Mouse (Mus musculus) liver, embryonic 16.5 days (tissue): ENCODE data around the gene Zfp574. TPM values are rescaled to one million over a fixed set of nuclear protein-coding genes. Genes with fewer than 3 reads are reported as not detected.

Experiments used
- ATAC-seq: fragments of 200-750 bp; cut with Nextera tagmentation; 2 replicates; pipeline ENCODE4 v1.8.0; 2017; ENCODE audit warnings: low read depth, mild to moderate bottlenecking, moderate number of reproducible peaks, moderate library complexity
- H3K27ac ChIP-seq: fragments of 300-500 bp; sonication (generic); 2 replicates; pipeline ENCODE4 v1.5.1; 2014; ENCODE audit warnings: mild to moderate bottlenecking, low read length
- H3K27me3 ChIP-seq: fragments of 300-500 bp; sonication (generic); 2 replicates; pipeline ENCODE4 v1.6.1; 2014; ENCODE audit warnings: low read depth, low read length, mixed read lengths; ENCODE audit not compliant: control insufficient read depth, insufficient read depth
- H3K36me3 ChIP-seq: fragments of 300-500 bp; sonication (generic); 2 replicates; pipeline ENCODE4 v1.6.1; 2014; ENCODE audit warnings: mild to moderate bottlenecking; ENCODE audit not compliant: control insufficient read depth, insufficient read depth
- H3K4me1 ChIP-seq: fragments of 300-500 bp; sonication (generic); 2 replicates; pipeline ENCODE4 v1.6.1; 2014; ENCODE audit warnings: low read depth, low read length, mixed read lengths; ENCODE audit not compliant: control insufficient read depth
- H3K4me2 ChIP-seq: fragments of 300-500 bp; sonication (generic); 2 replicates; pipeline ENCODE4 v1.6.1; 2014; ENCODE audit warnings: low read depth, low read length, mixed read lengths
- H3K4me3 ChIP-seq: fragments of 300-500 bp; sonication (generic); 2 replicates; pipeline ENCODE4 v1.5.1; 2014; ENCODE audit warnings: low read depth, mild to moderate bottlenecking, low read length
- H3K9ac ChIP-seq: fragments of 300-500 bp; sonication (generic); 2 replicates; pipeline ENCODE4 v1.6.1; 2014; ENCODE audit warnings: low read depth, low read length
- H3K9me3 ChIP-seq: fragments of 300-500 bp; sonication (generic); replicated peaks from 2 replicates; pipeline ENCODE4 v1.6.1; 2016; ENCODE audit warnings: low read length; ENCODE audit not compliant: control insufficient read depth
- WGBS: fragments of 180-500 bp; shearing (Covaris S2); extraction: QIAGEN DNeasy Blood & Tissue Kit; methylation state at CpG from one replicate; pipeline ENCODE4 v1.1.7; 2014; ENCODE audit not compliant: insufficient replicate concordance; 5-methylcytosine and 5-hydroxymethylcytosine counted together
- polyA plus RNA-seq: library from polyadenylated mRNA; unstranded; fragments of >200 nt; fragmentation: Nextera tagmentation; extraction: Ambion mirVana; gene quantifications from 2 replicates; pipeline ENCODE4 v1.2.1, GENCODE M21; 2015

Zfp574 gene
- polyA plus RNA-seq, 1 experiment from 2014 or later: 10.4 TPM

DNA sequence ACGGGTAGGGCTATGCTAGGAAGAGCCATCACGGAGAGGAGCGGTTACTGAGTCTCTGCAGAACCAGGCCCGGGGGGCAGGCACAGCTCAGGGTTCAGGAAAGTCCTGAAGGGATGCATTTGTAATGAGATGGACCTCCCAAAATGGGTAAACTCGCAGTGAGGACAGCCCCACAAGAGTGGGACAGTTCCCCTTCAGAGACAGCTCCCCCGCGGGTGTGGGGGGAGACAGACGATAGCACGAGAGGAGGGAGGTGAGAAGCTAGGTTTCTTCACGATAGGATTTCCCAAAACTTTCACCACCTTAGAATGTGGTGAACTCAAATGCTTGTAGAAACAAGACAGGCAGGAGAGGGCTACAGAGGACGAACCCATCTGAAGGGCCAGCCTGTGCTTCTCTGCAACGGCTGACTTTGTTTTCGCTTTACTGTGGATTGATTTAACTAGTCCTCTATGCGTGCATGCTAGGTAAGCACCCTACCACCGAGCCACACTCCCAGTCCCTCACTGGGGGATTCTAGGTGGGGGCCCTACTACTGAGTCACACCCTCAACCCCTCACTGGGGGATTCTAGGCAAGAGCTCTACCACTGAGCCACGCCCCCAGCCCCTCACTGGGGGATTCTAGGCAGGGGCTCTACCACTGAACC is 40.7 kb downstream of the Zfp574 start:
- whole genome bisulfite sequencing: 71% methylated on average over 16 of the region's 16 CpGs
- no peaks in the 10 kb centered on the region for H3K36me3 ChIP-seq
- H3K9ac ChIP-seq: no peak overlapping the region
- no peak overlapping the region for H3K4me3 ChIP-seq
- no peaks in the 10 kb centered on the region for H3K4me1 ChIP-seq
- no peak overlapping the region for H3K4me2 ChIP-seq
- H3K27ac ChIP-seq: no peak overlapping the region
- H3K27me3 ChIP-seq: no peaks in the 10 kb centered on the region
- H3K9me3 ChIP-seq: no peaks in the 10 kb centered on the region
- no peak for ATAC-seq

DNA sequence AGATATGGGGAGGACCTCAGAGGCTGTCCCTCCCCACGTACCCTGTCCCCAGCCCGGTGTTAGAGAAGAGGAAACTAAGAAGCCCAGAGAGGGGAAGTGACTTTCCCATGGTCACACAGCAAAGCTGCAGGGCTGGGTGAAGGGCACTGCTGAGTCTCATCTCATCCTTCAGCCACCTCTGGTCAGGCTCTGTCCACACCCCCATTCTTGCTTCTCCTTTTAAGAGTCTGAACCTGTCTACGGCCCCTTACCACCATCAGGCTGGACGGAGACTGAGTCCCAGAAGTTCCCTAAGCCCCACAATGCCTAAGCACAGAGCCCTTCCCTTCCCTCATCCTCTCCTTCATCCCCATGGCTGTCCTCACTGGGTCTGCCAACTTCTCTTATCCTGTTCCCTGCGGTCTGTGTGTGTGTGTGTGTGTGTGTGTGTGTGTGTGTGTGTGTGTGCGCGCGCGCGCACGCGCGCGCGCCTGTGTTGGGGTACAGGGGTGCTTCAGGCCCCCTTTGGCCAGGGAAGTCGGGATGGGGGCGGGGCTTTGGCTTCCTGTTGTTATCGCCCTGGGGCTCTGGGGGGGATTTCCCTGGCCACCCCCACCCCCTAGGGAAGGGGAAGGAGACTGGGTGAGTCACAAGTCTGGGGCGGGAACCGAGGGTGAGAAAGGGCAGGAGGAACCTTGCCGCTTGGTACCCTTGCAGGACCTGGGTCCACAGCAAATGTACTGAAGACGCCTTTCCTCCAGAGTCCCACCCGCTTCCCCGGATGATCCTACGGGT is 47.9 kb downstream of the Zfp574 start:
- Histone ChIP-seq H3K36me3 (no peaks in the 10 kb centered on the region), H3K4me2 (no peak overlapping the region), H3K4me1 (no peaks in the 10 kb centered on the region), H3K4me3 (no peak overlapping the region), H3K9me3 (no peaks in the 10 kb centered on the region), H3K9ac (no peak overlapping the region), H3K27ac (no peak overlapping the region), H3K27me3 (no peaks in the 10 kb centered on the region)
- whole genome bisulfite sequencing: 31% methylated on average over 25 of the region's 25 CpGs
- ATAC-seq: peak; percentile 37

DNA sequence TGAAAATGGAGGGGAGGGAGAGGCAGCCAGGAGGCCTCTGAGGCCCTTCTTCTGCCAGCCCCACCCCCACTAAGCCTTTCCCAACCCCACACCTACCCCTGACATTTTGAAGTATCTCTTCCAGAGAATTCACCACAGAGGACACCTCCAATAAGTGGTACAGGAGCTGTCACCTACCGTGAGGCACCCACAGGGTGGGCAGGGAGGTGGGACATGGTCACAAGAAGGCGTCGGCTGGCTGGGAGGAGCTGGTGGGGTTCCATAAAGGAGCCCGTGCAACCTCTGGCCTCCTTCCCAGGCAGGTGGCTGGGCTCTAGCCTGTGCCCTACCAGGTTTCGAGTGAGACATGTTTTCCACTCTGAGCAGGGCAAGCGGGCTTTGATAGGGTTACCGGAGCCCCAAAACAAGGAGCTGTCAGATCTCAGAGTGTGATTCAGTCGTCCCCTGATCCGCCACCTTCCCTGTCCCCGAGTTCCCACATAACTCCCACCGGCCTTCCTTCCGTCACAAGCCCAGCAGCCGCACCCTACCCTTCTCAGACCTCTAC is 48.9 kb downstream of the Zfp574 start:
- Histone ChIP-seq H3K36me3 (no peaks in the 10 kb centered on the region), H3K27me3 (no peaks in the 10 kb centered on the region), H3K4me3 (no peak overlapping the region), H3K9me3 (no peaks in the 10 kb centered on the region), H3K9ac (no peak overlapping the region), H3K4me1 (no peaks in the 10 kb centered on the region), H3K27ac (no peak overlapping the region), H3K4me2 (no peak overlapping the region)
- no peak for ATAC-seq
- 61% methylated on average over 13 of the region's 13 CpGs for WGBS

DNA sequence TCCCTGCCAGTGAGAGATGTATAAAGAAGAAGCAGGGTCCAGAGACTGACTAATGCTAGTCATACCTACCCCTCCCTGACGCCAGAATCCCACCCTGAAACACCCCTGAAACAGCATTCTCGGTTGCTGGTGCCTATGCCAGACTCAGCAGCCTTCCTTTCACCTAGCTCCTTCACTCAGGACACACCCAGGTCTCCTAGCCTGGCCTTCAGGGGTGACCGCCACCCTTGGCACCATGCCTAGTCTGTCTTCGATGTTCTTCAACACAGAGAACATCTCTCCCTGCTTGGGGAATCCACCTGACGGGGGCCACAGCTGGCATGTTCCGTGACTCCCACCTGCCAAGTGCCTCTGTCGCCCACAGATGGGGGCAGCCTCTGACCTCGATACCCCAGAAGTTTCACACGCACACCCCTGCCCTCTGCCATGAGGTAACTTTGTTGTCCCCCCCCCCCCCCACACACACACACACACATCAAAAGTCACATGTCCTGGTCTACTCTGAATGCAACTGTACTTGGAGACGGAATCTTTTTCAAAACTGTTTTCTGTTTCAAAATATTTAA is 53.4 kb downstream of the Zfp574 start:
- H3K4me3 ChIP-seq: no peak overlapping the region
- H3K9ac ChIP-seq: no peak overlapping the region
- H3K4me2 ChIP-seq: no peak overlapping the region
- no peak overlapping the region for H3K27ac ChIP-seq
- H3K36me3 ChIP-seq: no peaks in the 10 kb centered on the region
- peaks cover 3% of the 10 kb centered on the region; the same call in 1 of the 2 replicates for H3K27me3 ChIP-seq
- no peak for ATAC-seq
- no peaks in the 10 kb centered on the region for H3K9me3 ChIP-seq
- 56% methylated on average over 10 of the region's 10 CpGs for WGBS
- no peaks in the 10 kb centered on the region for H3K4me1 ChIP-seq

DNA sequence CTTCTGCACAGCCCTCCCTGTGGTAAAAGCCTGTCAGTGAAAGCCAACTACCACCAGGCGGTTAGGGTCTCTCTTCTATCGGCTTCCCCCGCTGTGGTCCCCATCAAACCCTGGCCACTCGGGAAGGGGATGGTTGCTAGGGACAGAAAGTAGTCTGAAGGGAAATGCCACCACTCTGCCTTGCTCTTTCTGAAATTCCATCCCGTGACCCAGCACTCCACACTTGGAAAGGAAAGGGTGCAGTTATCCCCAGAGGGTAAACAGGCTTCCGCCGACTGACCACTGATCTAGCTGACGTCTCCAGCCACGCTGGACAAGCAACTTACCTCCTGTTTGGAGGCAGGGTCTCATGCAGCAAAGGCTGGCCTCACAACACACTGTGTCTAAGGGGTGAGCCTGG is 55.6 kb downstream of the Zfp574 start:
- WGBS: 65% methylated on average over 9 of the region's 9 CpGs

DNA sequence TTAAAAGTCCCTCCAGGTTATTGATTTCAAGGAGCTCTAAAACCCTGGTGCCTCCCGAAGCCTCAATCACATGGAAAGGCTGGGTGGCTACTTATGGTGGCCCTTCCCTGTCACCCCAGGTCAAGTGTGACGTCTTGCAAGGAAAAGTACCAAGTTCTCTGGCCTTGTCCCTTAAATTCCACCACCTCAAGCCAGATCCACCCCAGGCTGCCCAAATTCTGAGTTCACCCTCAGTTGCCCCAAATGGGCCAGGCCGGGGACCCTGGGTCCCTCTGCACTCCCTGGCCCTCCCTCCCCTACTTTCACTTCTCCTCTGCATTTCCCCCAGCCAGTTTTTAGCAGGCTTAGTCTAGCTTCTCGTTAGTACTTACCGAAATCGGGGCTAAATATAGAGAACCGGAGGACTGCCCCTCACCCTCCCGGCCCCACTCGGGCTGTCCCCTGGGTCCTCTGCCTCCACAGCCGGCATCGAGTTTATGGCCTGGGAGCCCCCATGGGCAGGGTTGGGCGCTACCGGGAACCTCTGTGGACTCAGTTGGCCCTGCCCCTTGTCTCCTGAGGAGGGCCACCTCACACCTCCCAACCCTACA is 57.1 kb downstream of the Zfp574 start:
- Histone ChIP-seq H3K4me2 (peak overlapping the region; percentile 30), H3K27ac (peak overlapping the region; percentile 41; the same call in 1 of the 2 replicates), H3K9me3 (no peaks in the 10 kb centered on the region), H3K9ac (no peak overlapping the region), H3K4me1 (peaks cover 4% of the 10 kb centered on the region), H3K36me3 (no peaks in the 10 kb centered on the region), H3K4me3 (peak overlapping the region; percentile 24), H3K27me3 (peaks cover 32% of the 10 kb centered on the region)
- 17% methylated on average over 13 of the region's 13 CpGs for WGBS
- ATAC-seq: peak; percentile 24

More for the DNA sequence above, 55.6 kb downstream of the Zfp574 start:
- Histone ChIP-seq H3K9ac (no peak overlapping the region), H3K4me2 (no peak overlapping the region), H3K27me3 (peaks cover 19% of the 10 kb centered on the region), H3K4me3 (no peak overlapping the region), H3K4me1 (no peaks in the 10 kb centered on the region; the same call in 1 of the 2 replicates), H3K36me3 (no peaks in the 10 kb centered on the region), H3K9me3 (no peaks in the 10 kb centered on the region), H3K27ac (no peak overlapping the region)
- no peak for ATAC-seq

DNA sequence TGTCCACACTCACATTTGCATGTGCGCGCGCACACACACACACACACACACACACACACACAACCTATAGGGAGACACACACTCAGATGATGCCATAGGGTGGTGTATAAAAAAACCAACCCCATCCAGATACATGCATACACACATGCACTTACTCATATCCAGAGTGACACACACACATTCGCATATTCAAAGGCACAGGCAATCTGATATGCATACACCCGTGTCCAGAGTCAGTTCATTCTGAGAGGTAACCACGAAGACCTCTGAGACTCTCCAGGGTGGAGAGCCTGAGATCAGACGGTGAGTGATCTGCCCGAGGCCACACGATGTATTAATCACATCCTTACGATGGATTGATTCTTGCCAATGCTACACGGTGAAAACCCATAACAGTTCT is 58.2 kb downstream of the Zfp574 start:
- Histone ChIP-seq H3K4me1 (peaks cover 6% of the 10 kb centered on the region), H3K27ac (no peak overlapping the region), H3K9me3 (0 out of 2 replicates have a peak, but pooled peaks cover under 1% of the 10 kb centered on the region), H3K4me2 (no peak overlapping the region), H3K9ac (no peak overlapping the region), H3K4me3 (no peak overlapping the region), H3K27me3 (peaks cover 41% of the 10 kb centered on the region), H3K36me3 (no peaks in the 10 kb centered on the region)
- 56% methylated on average over 11 of the region's 11 CpGs for WGBS
- ATAC-seq: no peak

DNA sequence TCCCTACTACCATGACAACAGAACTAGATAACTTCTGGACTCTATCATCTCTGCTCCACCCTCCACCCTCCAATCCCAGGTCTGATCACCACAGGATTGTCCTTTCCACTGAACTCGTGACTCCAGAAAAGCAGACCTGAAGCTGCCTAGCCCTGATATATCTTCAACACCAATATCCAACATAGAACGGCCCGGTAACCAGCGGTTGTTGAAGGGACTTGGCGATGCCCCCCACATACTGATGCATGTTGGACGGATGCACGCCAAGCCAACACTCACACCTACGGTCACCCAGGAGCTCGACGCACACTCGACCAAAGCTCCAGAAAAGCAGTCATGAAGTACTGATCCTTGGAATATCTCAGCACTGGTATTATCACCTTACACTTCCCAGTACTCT is 58.9 kb downstream of the Zfp574 start:
- no peak for ATAC-seq
- peaks cover 6% of the 10 kb centered on the region for H3K4me1 ChIP-seq
- WGBS: 75% methylated on average over 11 of the region's 11 CpGs
- no peaks in the 10 kb centered on the region for H3K36me3 ChIP-seq
- H3K4me3 ChIP-seq: no peak overlapping the region
- H3K9ac ChIP-seq: no peak overlapping the region
- no peak overlapping the region for H3K4me2 ChIP-seq
- H3K27ac ChIP-seq: no peak overlapping the region
- 0 out of 2 replicates have a peak, but pooled peaks cover 4% of the 10 kb centered on the region for H3K9me3 ChIP-seq
- H3K27me3 ChIP-seq: peaks cover 47% of the 10 kb centered on the region
